Mouse (Mus musculus) adrenal gland, postnatal 36 days (tissue): Measurements from ENCODE around the gene Ica1l. TPM values are rescaled to one million over a fixed set of nuclear protein-coding genes. Genes with fewer than 3 reads are reported as not detected.

Experiments
- DNase-seq, 2 experiments: peaks; one replicate each; pipeline ENCODE4 v3.0.0; 2021; ENCODE audit warnings: mixed read lengths in 1 of 2
- total RNA-seq, 2 experiments: library from RNA; stranded (reverse); gene quantifications; 2 replicates each; pipeline ENCODE4 v1.2.3; 2021

Gene Ica1l
- total RNA-seq, 2 experiments from 2014 or later: 2.3 to 2.5 TPM

DNA sequence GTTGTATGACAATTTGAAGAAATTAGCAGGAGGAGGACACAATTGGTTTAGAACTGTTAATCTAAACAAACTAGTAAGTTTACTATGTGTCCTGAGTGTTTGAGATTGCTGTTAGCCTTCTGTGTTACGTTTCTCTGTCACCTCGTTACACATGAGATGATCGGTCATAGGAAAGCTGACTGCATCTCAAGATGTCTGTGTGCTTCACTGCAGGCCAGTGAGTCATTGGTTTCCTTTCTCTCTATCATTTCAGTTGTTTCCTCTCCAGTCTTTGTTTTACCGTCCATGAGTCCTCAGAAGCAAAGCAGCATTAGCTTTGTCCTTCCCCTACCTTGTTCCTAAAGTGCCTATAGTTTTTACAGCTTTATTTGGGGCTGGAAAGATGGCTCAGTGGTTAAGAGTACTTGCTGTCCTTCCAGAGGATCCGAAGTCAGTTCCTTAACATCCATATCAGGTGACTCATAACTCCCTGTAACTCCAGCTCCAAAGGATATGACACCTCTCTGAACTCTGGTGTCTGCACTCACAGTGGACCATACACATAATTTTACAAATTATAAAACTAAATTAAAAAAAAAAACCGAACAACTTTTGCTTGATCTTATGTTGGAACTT lies 76.7 kb downstream of the Ica1l start:
- no peak for DNase-seq

DNA sequence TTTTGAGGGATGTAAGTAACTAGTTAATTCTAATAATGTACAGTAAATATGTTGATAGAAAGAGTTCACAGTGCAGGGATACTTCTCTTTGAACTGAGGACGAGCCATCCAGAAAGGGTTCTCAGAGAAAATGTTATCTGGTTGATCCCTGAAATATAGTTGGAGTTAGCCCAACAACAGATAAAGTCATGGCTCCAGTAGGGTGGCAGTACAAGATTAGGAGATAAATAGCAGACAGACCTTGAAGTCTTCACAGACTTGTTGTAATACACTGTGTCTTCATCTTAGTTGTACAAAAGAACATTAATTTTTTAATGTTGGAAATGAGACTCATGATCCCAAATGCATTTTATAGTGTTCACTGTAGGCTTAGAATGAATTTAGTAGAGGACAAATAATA lies 83.0 kb downstream of the Ica1l start:
- DNase-seq: no peak

DNA sequence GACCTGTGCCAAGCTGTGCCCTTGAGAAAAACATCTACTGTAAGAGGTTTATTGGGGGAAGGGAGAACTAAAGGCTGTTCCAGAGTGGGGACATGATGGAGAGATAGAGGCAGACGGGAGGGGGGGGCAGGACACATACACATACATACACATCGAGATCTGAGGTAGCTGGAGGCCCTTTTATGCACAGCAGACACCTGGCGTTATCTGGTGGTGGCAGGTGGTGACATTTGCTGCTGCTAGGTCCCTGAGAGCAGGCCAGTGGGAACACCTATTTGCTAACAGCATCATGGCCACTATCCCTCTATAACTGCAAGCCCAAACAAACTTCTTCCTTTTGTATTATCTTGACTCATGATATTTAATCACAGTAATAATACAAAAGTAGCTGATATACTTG lies 85.8 kb downstream of the Ica1l start:
- DNase-seq: no peak

DNA sequence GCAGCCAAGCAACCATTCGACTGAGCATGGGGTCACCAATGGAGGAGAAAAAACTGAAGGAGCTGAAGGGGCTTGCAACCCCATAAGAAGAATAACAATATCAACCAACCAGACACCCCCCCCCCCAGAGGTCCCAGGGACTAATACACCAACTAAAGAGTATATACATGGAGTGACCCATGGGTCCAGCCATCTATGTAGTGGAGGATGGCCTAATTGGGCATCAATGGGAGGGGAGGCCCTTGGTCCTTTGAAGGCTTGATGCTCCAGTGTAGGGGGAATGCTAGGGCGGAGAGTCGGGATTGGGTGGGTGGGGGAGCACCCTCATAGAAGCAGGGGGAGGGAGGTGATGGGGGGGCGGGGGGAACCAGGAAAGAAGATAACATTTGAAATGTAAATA lies 95.5 kb downstream of the Ica1l start:
- DNase-seq: no peak

DNA sequence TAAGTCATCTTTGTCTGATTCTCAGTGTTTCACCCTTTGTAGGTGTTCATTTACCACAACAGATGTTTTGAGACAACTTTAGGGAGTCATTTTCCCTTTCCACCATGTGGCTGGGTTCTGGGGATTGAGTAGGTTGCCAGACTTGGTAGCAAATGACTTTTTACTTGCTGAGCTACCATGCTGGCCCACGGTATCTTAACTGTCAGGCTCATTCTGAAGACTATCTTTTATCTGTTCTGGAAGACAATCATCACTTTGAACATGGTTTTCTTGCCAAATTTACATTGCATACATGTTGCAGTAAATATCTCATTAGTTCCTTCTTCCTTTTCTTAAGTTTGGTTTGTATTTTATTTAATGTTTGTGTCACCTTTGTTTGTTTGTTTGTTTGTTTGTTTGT lies 97.0 kb downstream of the Ica1l start:
- DNase-seq: no peak

DNA sequence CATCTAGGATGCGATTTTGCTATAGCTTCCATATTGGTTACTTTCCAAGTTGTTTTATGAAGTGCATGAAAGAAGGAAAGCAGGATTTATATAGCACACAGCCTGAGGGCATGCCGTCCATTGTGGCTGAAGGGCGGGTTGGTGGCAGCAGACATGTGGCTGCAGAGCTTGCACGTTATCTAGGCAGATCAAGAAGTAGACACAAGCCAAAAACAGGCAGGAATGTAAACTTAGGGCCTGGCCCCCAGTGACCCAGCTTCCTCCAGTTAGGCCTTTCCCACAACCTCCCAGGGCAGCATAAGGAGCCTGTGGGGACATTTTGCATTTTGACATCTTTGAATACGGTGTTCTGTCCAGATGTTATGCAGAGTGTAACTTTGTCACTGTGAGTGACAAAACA lies 99.2 kb downstream of the Ica1l start:
- no peak for DNase-seq

DNA sequence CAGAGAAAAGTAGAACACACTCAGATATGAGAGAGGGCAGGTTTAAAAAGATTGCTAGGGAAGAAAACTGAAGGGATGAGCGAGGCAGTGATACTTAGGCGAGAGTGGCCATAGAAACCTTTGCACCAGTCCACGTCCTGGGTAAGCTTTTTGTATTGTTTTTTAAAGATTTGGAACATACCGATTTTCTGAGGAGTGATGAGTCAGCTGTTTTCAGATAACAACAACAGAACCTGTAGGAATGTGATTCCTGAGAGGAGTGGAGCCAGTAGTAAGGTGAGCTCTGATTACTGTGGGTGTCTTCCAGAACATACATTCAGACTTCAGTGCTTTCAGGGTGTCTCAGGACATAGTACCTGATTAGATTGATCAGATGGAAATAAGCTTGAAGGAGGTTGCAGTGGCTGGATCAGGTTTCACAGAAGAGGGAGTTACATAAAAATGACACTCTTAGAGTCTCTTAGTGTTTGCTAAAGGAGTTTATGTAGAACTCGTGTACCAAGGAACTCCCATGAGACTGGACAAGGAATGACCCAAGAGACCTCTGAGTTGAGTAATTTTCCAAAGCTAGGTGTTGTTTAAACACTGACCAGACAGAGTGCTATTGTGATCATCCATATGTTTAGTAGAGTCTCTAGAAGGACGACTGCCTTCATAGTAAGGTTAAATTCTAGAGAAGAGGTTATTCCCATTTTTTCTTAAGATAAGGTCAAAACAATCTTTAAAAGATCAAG lies 100.8 kb downstream of the Ica1l start:
- DNase-seq: no peak

DNA sequence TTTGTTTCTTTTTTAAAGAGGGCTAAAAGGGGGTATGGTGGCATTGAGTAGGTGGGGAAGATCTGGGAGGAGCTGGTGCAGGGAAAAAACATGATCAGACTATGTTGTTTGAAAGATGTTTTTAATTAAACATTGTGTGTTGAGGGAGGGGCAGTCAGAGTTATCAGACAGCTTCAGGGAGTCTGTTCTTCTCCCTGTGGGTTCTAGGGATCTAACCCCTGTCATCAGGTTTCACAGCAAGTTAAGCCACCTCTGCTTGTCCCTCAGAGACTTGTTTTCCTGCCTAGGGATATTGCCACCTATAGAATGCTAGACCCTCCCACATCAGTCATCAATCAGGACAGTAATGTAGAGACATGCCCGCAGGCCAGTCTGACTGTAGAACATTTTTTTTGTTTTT lies 101.9 kb downstream of the Ica1l start:
- DNase-seq: no peak

DNA sequence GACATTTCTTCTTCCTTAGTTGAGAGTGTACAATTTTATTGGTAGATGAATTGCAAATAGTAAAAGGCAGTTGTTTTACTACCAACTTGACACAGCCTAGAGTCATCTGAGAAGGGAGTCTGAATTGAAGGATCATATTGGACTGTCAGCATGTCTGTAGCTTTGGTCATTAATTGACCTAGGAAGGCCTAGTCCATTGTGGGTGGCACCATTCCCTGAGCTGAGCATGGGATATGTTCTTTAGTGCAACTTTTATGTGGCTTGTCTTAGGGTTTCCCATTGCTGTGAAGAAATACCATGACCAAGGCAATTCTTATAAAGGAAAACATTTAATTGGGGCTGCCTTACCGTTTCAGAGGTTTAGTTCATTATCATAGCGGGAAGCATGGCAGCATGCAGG lies 110.0 kb downstream of the Ica1l start:
- no peak for DNase-seq

Other genes with a start within 250 kb of the Ica1l start
- 10 to 100 TPM; 34.8 to 59.8 TPM for gene Fam117b, start 130.2 kb downstream of the Ica1l start, total RNA-seq
- gene Carf, start 55.1 kb upstream of the Ica1l start, total RNA-seq: 10 to 100 TPM in 1 of 2 experiments, 1 to 10 TPM in 1; 9.6 to 14.8 TPM
- 10 to 100 TPM; 15.4 to 20.3 TPM for gene Wdr12, start 55.5 kb upstream of the Ica1l start, total RNA-seq
- 10 to 100 TPM; 67.2 to 69.3 TPM for gene Nbeal1, start 137.4 kb upstream of the Ica1l start, total RNA-seq